Mouse (Mus musculus) B cell, adult (primary cell): ENCODE results near the gene Rab35. TPM values are rescaled to one million over a fixed set of nuclear protein-coding genes. Genes with fewer than 3 reads are reported as not detected.

Experiments used
- total RNA-seq: library from RNA; stranded (reverse); gene quantifications from 4 replicates; pipeline ENCODE4 v1.2.4, GENCODE M21; 2023; ENCODE audit not compliant: inconsistent age

The Rab35 gene
- total RNA-seq: 57.0 to 72.4 TPM (median 59.9 TPM) in 4 replicates

GRCm38 (mm10) chr5:115631505-115632357 lies at the start of gene Rab35:
Rab35 (plus strand) TSS chr5:115631908.

Other genes starting within 250 kb of the Rab35 start
- not detected in 4 replicates for gene Msi1, start 202.3 kb upstream of the Rab35 start, total RNA-seq
- not detected in 4 replicates for gene Pla2g1b, start 165.6 kb upstream of the Rab35 start, total RNA-seq
- 10.2 to 16.0 TPM (median 14.4 TPM) in 4 replicates for gene Sirt4, start 147.2 kb upstream of the Rab35 start, total RNA-seq
- 69.9 to 79.7 TPM (median 77.5 TPM) in 4 replicates for gene Pxn, start 125.2 kb upstream of the Rab35 start, total RNA-seq
- gene Rplp0, start 72.4 kb upstream of the Rab35 start, total RNA-seq: 1,421 to 1,632 TPM (median 1,486 TPM) in 4 replicates
- gene Gcn1l1, start 66.7 kb upstream of the Rab35 start, total RNA-seq: 107 to 117 TPM (median 109 TPM) in 4 replicates
- gene Bicdl1, start 99.7 kb downstream of the Rab35 start, total RNA-seq: 2.7 to 3.9 TPM (median 3.1 TPM) in 4 replicates
- gene Cit, start 213.4 kb downstream of the Rab35 start, total RNA-seq: 4.0 to 6.8 TPM (median 5.0 TPM) in 4 replicates